Mouse (Mus musculus): ENCODE results near the gene Ppp1r3g. TPM values are rescaled to one million over a fixed set of nuclear protein-coding genes. Genes with fewer than 3 reads are reported as not detected.
"Not testable (repeated sequence)": the region's sequence is repeated elsewhere in the genome, so short reads cannot be mapped to it uniquely, and the experiment has no call there.

The Ppp1r3g gene
- total RNA-seq, 2 experiments from 2014 or later = 0.10 TPM; not detected in 1

- DNase-seq; intact Hi-C loops (cut with DNase I): not testable (repeated sequence)
Measured at GRCm38 (mm10) chr13:35991185-35991584, 32.5 kb downstream of the Ppp1r3g start.

- intact Hi-C loops (cut with DNase I) = no loop called here
- DNase-seq = peak; percentile 57 to 66
Measured at GRCm38 (mm10) chr13:35994067-35994466, 35.4 kb downstream of the Ppp1r3g start.

GRCm38 (mm10) chr13:35995231-35995630 lies 36.6 kb downstream of the Ppp1r3g start:
- intact Hi-C loops (cut with DNase I) = no loop called here
- DNase-seq = no peak

GRCm38 (mm10) chr13:35995696-35996426 lies 37.2 kb downstream of the Ppp1r3g start:
- intact Hi-C loops (cut with DNase I) = no loop called here
- no peak for DNase-seq

- intact Hi-C loops (cut with DNase I) = no loop called here
Measured at GRCm38 (mm10) chr13:35997606-35998005, 39.0 kb downstream of the Ppp1r3g start.

GRCm38 (mm10) chr13:36000798-36001197 lies 42.2 kb downstream of the Ppp1r3g start:
- intact Hi-C loops (cut with DNase I) = no loop called here
- no peak for DNase-seq

More at GRCm38 (mm10) chr13:35997606-35998005, 39.0 kb downstream of the Ppp1r3g start:
- DNase-seq = no peak

GRCm38 (mm10) chr13:36009981-36010380 lies 51.3 kb downstream of the Ppp1r3g start:
- DNase-seq = no peak
- intact Hi-C loops (cut with DNase I) = no loop called here

- intact Hi-C loops (cut with DNase I) = no loop called here
Measured at GRCm38 (mm10) chr13:36015636-36016035, 57.0 kb downstream of the Ppp1r3g start.

GRCm38 (mm10) chr13:36018017-36018416 lies 59.4 kb downstream of the Ppp1r3g start:
- no peak for DNase-seq
- intact Hi-C loops (cut with DNase I) = loop anchor here (2.0 kb wide), 1 partner anchor 1293 kb away; no protein-coding TSS in a partner anchor

More at GRCm38 (mm10) chr13:36015636-36016035, 57.0 kb downstream of the Ppp1r3g start:
- no peak for DNase-seq

GRCm38 (mm10) chr13:36019309-36020274 lies 61.0 kb downstream of the Ppp1r3g start:
- peak in 1 of 2 experiments; percentile 41 for DNase-seq
- intact Hi-C loops (cut with DNase I) = loop anchor here (2.0 to 5.0 kb wide), 2 partner anchors 258 to 1291 kb away; no protein-coding TSS in a partner anchor

Other genes with a start within 250 kb of the Ppp1r3g start
- gene Rpp40, start 52.5 kb upstream of the Ppp1r3g start, total RNA-seq (2021) = 10 to 100 TPM in 1 of 2 experiments, 1 to 10 TPM in 1; 8.7 to 15.1 TPM
- 10 to 100 TPM; 33.3 to 41.8 TPM for gene Fars2, start 158.6 kb downstream of the Ppp1r3g start, total RNA-seq (2021)
- gene Lyrm4, start 158.7 kb downstream of the Ppp1r3g start, total RNA-seq (2021) = 1 to 10 TPM; 4.8 to 5.1 TPM

Measured in gastrocnemius, postnatal 36 days (tissue).